Mouse (Mus musculus) limb, embryonic 10.5 days (tissue): ENCODE results near the gene Vps25. TPM values are rescaled to one million over a fixed set of nuclear protein-coding genes. Genes with fewer than 3 reads are reported as not detected.

Source experiments
- DNase-seq: peaks from one replicate; pipeline ENCODE4 v3.0.0-alpha.2; 2017; ENCODE audit warnings: low spot score
- H3K27ac ChIP-seq: fragments of 300-500 bp; sonication (generic); 2 replicates; pipeline ENCODE4 v1.5.1; 2016; ENCODE audit warnings: mild to moderate bottlenecking
- H3K27me3 ChIP-seq: fragments of 300-500 bp; sonication (generic); 2 replicates; pipeline ENCODE4 v1.6.1; 2016; ENCODE audit warnings: low read depth, mild to moderate bottlenecking; ENCODE audit not compliant: poor library complexity, severe bottlenecking
- H3K36me3 ChIP-seq: fragments of 300-500 bp; sonication (generic); 2 replicates; pipeline ENCODE4 v1.6.1; 2016; ENCODE audit warnings: mild to moderate bottlenecking, moderate library complexity
- H3K4me1 ChIP-seq: fragments of 300-500 bp; sonication (generic); 2 replicates; pipeline ENCODE4 v1.6.1; 2016
- H3K4me3 ChIP-seq: fragments of 300-500 bp; sonication (generic); 2 replicates; pipeline ENCODE4 v1.5.1; 2016; ENCODE audit warnings: mild to moderate bottlenecking, moderate library complexity
- H3K9me3 ChIP-seq: fragments of 300-500 bp; sonication (generic); replicated peaks from 2 replicates; pipeline ENCODE4 v1.6.1; 2016; ENCODE audit warnings: mild to moderate bottlenecking
- WGBS: fragments of 180-500 bp; shearing (Covaris S2); methylation state at CpG from one replicate; pipeline ENCODE4 v1.1.7; 2016; 5-methylcytosine and 5-hydroxymethylcytosine counted together
- polyA plus RNA-seq: library from polyadenylated mRNA; unstranded; fragments of >200 nt; fragmentation: Nextera tagmentation; extraction: Ambion mirVana; gene quantifications from 2 replicates; pipeline ENCODE4 v1.2.1, GENCODE M21; 2016

The Vps25 gene
- polyA plus RNA-seq, 1 experiment from 2014 or later = 118 TPM

DNA sequence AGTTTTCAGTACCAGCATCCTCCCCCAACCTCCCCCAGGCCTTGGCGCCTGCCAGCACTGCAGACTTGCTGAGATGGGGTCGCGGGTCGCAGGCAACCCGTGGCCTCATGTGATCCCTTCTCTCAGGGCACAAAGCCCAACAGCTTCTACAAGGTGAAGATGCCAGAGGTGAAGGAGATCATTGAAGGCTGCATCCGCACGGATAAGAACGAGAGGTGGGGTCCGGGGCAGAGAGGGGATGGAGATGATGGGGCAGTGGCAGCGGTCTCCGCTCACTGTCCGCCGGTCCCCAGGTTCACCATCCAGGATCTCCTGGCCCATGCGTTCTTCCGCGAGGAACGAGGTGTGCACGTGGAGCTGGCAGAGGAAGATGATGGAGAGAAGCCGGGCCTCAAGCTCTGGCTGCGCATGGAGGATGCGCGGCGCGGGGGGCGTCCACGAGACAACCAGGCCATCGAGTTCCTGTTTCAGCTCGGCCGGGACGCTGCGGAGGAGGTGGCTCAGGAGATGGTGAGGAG lies 11.5 kb downstream of the Vps25 start:
- Histone ChIP-seq H3K36me3 (no peaks in the 10 kb centered on the region), H3K4me3 (peak overlapping the region; percentile 52), H3K4me1 (peaks cover 60% of the 10 kb centered on the region), H3K27ac (peak overlapping the region; percentile 63; the same call in 1 of the 2 replicates), H3K27me3 (peaks cover 89% of the 10 kb centered on the region), H3K9me3 (no peaks in the 10 kb centered on the region)
- peak; percentile 63 for DNase-seq
- under 1% methylated on average over 31 of the region's 31 CpGs for WGBS

- 31% methylated on average over 6 of the region's 6 CpGs for WGBS
- H3K4me3 ChIP-seq = no peak overlapping the region
- no peak for DNase-seq
Observed at GRCm38 (mm10) chr11:101265906-101266305, 12.4 kb downstream of the Vps25 start.

GRCm38 (mm10) chr11:101269577-101270116 lies 16.1 kb downstream of the Vps25 start:
- no peaks in the 10 kb centered on the region for H3K9me3 ChIP-seq
- no peak overlapping the region for H3K27ac ChIP-seq
- H3K4me3 ChIP-seq = no peak overlapping the region
- H3K36me3 ChIP-seq = no peaks in the 10 kb centered on the region
- H3K4me1 ChIP-seq = peaks cover 19% of the 10 kb centered on the region
- WGBS = 13% methylated on average over 10 of the region's 10 CpGs
- no peak for DNase-seq
- H3K27me3 ChIP-seq = peaks cover 54% of the 10 kb centered on the region

More at GRCm38 (mm10) chr11:101265906-101266305, 12.4 kb downstream of the Vps25 start:
- Histone ChIP-seq H3K36me3 (no peaks in the 10 kb centered on the region), H3K9me3 (no peaks in the 10 kb centered on the region), H3K27ac (no peak overlapping the region), H3K4me1 (peaks cover 51% of the 10 kb centered on the region), H3K27me3 (peaks cover 85% of the 10 kb centered on the region)

DNA sequence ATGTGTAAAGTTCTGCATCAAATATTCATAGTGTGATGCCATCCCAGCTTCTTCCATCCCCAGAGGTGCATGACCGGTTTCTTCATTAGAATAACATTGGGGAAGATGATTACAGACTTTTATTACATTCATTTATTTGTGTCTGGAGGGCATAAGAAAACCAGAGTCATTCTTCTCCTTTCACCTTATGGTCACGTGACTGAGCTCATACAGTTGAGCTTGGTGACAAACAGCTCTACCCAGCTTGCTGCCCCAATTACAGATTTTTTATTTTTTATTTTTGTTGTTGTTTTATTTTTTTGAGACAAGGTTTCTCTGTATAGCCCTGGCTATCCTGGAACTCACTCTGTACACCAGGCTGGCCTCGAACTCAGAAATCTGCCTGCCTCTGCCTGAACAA lies 18.9 kb downstream of the Vps25 start:
- H3K4me3 ChIP-seq = no peak overlapping the region
- 93% methylated on average over 3 of the region's 3 CpGs for WGBS

GRCm38 (mm10) chr11:101275309-101275708 lies 21.8 kb downstream of the Vps25 start:
- H3K36me3 ChIP-seq = peaks cover 17% of the 10 kb centered on the region
- no peaks in the 10 kb centered on the region for H3K9me3 ChIP-seq
- no peak overlapping the region for H3K27ac ChIP-seq
- peaks cover 38% of the 10 kb centered on the region for H3K27me3 ChIP-seq
- H3K4me1 ChIP-seq = peaks cover 40% of the 10 kb centered on the region
- H3K4me3 ChIP-seq = no peak overlapping the region
- WGBS = 68% methylated on average over 4 of the region's 4 CpGs
- DNase-seq = no peak

More for the DNA sequence above, 18.9 kb downstream of the Vps25 start:
- DNase-seq = no peak
- H3K27me3 ChIP-seq = peaks cover 48% of the 10 kb centered on the region
- H3K9me3 ChIP-seq = no peaks in the 10 kb centered on the region
- H3K4me1 ChIP-seq = peaks cover 32% of the 10 kb centered on the region
- H3K27ac ChIP-seq = no peak overlapping the region
- H3K36me3 ChIP-seq = peaks cover 16% of the 10 kb centered on the region

- Histone ChIP-seq H3K27ac (peak overlapping the region; percentile 26; the same call in 1 of the 2 replicates), H3K36me3 (peaks cover 17% of the 10 kb centered on the region), H3K9me3 (no peaks in the 10 kb centered on the region), H3K4me3 (peak overlapping the region; percentile 18), H3K27me3 (peaks cover 47% of the 10 kb centered on the region), H3K4me1 (peaks cover 40% of the 10 kb centered on the region)
- WGBS = 30% methylated on average over 27 of the region's 27 CpGs
- DNase-seq = no peak
Observed at GRCm38 (mm10) chr11:101276319-101277070, 23.0 kb downstream of the Vps25 start.

GRCm38 (mm10) chr11:101277381-101278222 lies 24.1 kb downstream of the Vps25 start:
- H3K27me3 ChIP-seq = peaks cover 47% of the 10 kb centered on the region
- H3K4me1 ChIP-seq = peaks cover 40% of the 10 kb centered on the region
- H3K27ac ChIP-seq = peak overlapping the region; percentile 86; the same call in 1 of the 2 replicates
- peaks cover 17% of the 10 kb centered on the region for H3K36me3 ChIP-seq
- WGBS = 72% methylated on average over 12 of the region's 12 CpGs
- peak overlapping the region; percentile 87 for H3K4me3 ChIP-seq
- DNase-seq = no peak
- H3K9me3 ChIP-seq = no peaks in the 10 kb centered on the region

DNA sequence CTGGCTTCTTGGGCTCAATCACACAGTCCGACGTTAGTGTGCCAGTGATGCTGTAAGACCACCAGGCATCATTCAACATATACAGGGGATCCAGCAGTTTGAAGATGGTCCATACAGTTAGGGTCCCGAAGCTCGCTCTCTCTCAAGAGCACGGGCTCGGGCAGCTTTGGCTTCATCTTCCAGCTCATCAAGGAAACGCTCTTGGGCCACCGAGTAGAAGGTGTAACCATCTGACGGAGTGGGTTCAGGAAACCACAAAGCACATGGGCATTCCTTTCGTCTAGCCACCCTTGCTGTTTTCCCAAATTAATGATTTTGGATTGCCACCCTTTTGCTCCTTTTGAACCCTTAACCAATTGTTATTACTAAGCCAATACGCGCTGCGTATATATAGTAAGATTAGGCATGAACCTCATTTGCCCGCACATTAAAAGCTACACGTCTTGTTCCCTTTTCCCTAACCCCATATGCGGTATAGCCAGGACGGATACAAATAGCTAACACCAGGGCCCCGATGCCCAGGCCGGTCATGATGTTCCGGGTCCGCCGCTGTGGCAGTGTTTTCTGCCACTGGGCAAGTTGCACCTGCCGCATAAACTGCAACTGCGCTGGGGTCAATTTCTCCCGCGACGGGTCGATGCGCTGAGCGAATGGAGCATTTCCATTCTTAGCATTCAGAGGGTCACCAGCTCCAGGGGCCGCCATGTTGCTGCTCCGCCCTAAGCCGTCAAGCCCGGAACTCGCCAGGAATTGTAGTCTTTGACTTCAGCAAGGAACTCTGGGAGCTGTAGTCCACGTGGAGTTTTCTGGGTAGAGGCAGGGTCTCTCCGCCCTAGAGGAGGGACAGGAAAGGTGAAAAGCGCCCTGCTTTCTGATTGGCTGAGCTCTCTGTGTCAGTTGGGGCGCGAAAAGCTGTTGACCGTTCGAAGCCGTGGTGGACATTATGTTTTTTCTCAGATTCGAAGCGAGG lies 25.0 kb downstream of the Vps25 start, which contains the start of the genes Cntd1 and Coa3:
Gene Cntd1 (plus strand): TSS at position 790 of the 970 bp plus-strand sequence.
Gene Coa3 (minus strand): TSS at position 892 of the 970 bp plus-strand sequence.
- Histone ChIP-seq H3K4me1 (peaks cover 40% of the 10 kb centered on the region), H3K27ac (peak within 1 kb of the TSS; percentile 86)

DNA sequence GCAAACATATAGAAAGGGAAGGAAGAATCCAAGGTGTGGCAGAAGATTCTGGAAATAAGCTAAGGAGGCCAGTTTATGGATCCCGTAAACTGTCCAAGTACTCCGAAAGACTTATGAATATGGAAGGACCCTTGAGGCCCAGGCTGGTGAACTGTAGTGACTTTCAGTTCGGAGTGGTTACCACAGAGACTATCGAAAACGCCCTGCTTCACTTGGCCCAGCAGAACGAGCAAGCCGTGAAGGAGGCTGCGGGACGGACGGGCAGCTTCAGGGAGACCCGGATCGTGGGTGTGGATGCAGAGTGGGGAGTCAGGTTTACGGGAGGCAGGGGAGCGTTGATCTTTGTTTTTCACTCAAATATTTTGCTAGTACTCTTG lies 25.7 kb downstream of the Vps25 start:
- peaks cover 17% of the 10 kb centered on the region for H3K36me3 ChIP-seq
- no peaks in the 10 kb centered on the region for H3K9me3 ChIP-seq
- peak overlapping the region; percentile 86 for H3K27ac ChIP-seq
- H3K4me1 ChIP-seq = peaks cover 40% of the 10 kb centered on the region
- peak overlapping the region; percentile 87 for H3K4me3 ChIP-seq
- H3K27me3 ChIP-seq = peaks cover 41% of the 10 kb centered on the region
- WGBS = 62% methylated on average over 14 of the region's 14 CpGs
- no peak for DNase-seq

More for the DNA sequence above, 25.0 kb downstream of the Vps25 start, which contains the start of the genes Cntd1 and Coa3:
- Histone ChIP-seq H3K36me3 (peaks cover 17% of the 10 kb centered on the region), H3K27me3 (peaks cover 45% of the 10 kb centered on the region), H3K9me3 (no peaks in the 10 kb centered on the region), H3K4me3 (peak within 1 kb of the TSS; percentile 87)
- peak; percentile 86 for DNase-seq
- WGBS = 11% methylated on average over 45 of the region's 45 CpGs

GRCm38 (mm10) chr11:101280837-101281236 lies 27.3 kb downstream of the Vps25 start:
- H3K27ac ChIP-seq = no peak overlapping the region
- peaks cover 29% of the 10 kb centered on the region for H3K36me3 ChIP-seq
- H3K4me3 ChIP-seq = no peak overlapping the region
- no peaks in the 10 kb centered on the region for H3K9me3 ChIP-seq
- DNase-seq = no peak
- WGBS = 53% methylated on average over 7 of the region's 7 CpGs
- peaks cover 35% of the 10 kb centered on the region for H3K27me3 ChIP-seq
- H3K4me1 ChIP-seq = peaks cover 33% of the 10 kb centered on the region

GRCm38 (mm10) chr11:101282896-101283295 lies 29.4 kb downstream of the Vps25 start:
- peaks cover 13% of the 10 kb centered on the region for H3K4me1 ChIP-seq
- WGBS = 58% methylated on average over 5 of the region's 5 CpGs
- DNase-seq = no peak
- peaks cover 16% of the 10 kb centered on the region for H3K27me3 ChIP-seq
- H3K9me3 ChIP-seq = no peaks in the 10 kb centered on the region
- H3K4me3 ChIP-seq = no peak overlapping the region
- peaks cover 32% of the 10 kb centered on the region for H3K36me3 ChIP-seq
- no peak overlapping the region; the same call in 1 of the 2 replicates for H3K27ac ChIP-seq
